Mouse (Mus musculus) forebrain, embryonic 16.5 days (tissue): ENCODE measurements around the gene Clic4. TPM values are rescaled to one million over a fixed set of nuclear protein-coding genes. Genes with fewer than 3 reads are reported as not detected.
"Not testable (repeated sequence)": the region's sequence is repeated elsewhere in the genome, so short reads cannot be mapped to it uniquely, and the experiment has no call there.

Experiments
- ATAC-seq: fragments of 200-750 bp; cut with Nextera tagmentation; 2 replicates; pipeline ENCODE4 v1.8.0; 2017; ENCODE audit warnings: mild to moderate bottlenecking, moderate library complexity
- H3K27ac ChIP-seq: fragments of 300-500 bp; sonication (generic); 2 replicates; pipeline ENCODE4 v1.5.1; 2014; ENCODE audit warnings: low read length, control low read depth
- H3K27me3 ChIP-seq: fragments of 300-500 bp; sonication (generic); replicated peaks from 2 replicates; pipeline ENCODE4 v1.6.1; 2014; ENCODE audit warnings: low read length; ENCODE audit not compliant: control insufficient read depth, insufficient read depth
- H3K36me3 ChIP-seq: fragments of 300-500 bp; sonication (generic); 2 replicates; pipeline ENCODE4 v1.6.1; 2014; ENCODE audit not compliant: control insufficient read depth, insufficient read depth
- H3K4me1 ChIP-seq: fragments of 300-500 bp; sonication (generic); replicated peaks from 2 replicates; pipeline ENCODE4 v1.6.1; 2014; ENCODE audit warnings: low read length; ENCODE audit not compliant: control insufficient read depth, insufficient read depth
- H3K4me2 ChIP-seq: fragments of 300-500 bp; sonication (generic); 2 replicates; pipeline ENCODE4 v1.6.1; 2014; ENCODE audit warnings: mild to moderate bottlenecking, low read length, control low read depth
- H3K4me3 ChIP-seq: fragments of 300-500 bp; sonication (generic); replicated peaks from 2 replicates; pipeline ENCODE4 v1.5.1; 2014; ENCODE audit warnings: mild to moderate bottlenecking, low read length, control low read depth
- H3K9ac ChIP-seq: fragments of 300-500 bp; sonication (generic); replicated peaks from 2 replicates; pipeline ENCODE4 v1.6.1; 2014; ENCODE audit warnings: low read depth, low read length, control low read depth
- H3K9me3 ChIP-seq: fragments of 300-500 bp; sonication (generic); 2 replicates; pipeline ENCODE4 v1.6.1; 2016; ENCODE audit warnings: low read length; ENCODE audit not compliant: control insufficient read depth
- WGBS: fragments of 180-500 bp; shearing (Covaris S2); extraction: QIAGEN DNeasy Blood & Tissue Kit; methylation state at CpG from one replicate; pipeline ENCODE4 v1.1.7; 2014; 5-methylcytosine and 5-hydroxymethylcytosine counted together
- polyA plus RNA-seq: library from polyadenylated mRNA; unstranded; fragments of >200 nt; fragmentation: Nextera tagmentation; extraction: Ambion mirVana; gene quantifications from 2 replicates; pipeline ENCODE4 v1.2.1, GENCODE M21; 2015

The Clic4 gene
- polyA plus RNA-seq, 1 experiment from 2014 or later: 97.8 TPM

DNA sequence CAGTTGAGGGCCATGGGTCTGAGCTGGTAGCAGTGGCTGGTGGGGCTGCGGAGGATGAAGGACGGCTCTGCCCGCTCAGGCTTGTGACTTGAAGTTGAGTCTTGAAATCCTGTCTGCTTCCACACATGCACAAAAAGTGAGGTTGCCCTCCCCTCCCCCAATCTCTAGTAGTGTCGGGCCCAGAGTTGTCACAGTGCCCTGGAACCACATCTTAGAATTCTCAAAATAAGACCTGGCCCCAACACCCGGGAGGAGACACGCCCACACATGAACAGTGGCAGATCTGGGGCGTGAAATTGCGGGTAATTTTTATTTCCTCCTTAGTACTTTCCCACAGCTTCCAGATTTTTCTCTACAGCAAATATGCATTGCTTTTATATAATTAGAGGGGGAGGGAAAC, 74.8 kb downstream of the Clic4 start:
- Histone ChIP-seq H3K27ac (no peak overlapping the region), H3K9ac (no peak overlapping the region), H3K9me3 (no peaks in the 10 kb centered on the region), H3K4me1 (no peaks in the 10 kb centered on the region), H3K4me2 (no peak overlapping the region), H3K4me3 (no peak overlapping the region), H3K36me3 (no peaks in the 10 kb centered on the region), H3K27me3 (no peaks in the 10 kb centered on the region)
- WGBS: 78% methylated on average over 8 of the region's 8 CpGs
- ATAC-seq: no peak

DNA sequence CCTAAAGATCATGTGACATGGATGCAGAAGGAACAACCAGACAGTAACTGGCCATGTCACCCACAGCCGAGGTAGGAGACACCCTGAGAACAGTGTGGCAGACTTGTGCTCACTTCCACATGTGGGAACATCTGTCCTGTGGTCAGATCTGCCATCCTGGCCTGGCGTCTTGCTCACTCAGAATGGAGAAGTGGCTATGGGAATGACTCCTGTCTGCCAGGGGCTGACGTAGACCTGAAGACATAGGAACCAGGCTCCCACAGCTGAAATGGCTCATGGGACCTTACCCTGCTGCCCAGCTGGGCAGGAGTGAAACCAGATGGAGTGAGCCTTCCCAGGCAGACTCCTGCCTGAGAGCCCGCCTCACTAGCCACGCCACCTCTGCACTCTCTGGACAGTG, 79.8 kb downstream of the Clic4 start:
- no peak overlapping the region for H3K9ac ChIP-seq
- no peak overlapping the region for H3K4me3 ChIP-seq
- WGBS: 80% methylated on average over 5 of the region's 5 CpGs

DNA sequence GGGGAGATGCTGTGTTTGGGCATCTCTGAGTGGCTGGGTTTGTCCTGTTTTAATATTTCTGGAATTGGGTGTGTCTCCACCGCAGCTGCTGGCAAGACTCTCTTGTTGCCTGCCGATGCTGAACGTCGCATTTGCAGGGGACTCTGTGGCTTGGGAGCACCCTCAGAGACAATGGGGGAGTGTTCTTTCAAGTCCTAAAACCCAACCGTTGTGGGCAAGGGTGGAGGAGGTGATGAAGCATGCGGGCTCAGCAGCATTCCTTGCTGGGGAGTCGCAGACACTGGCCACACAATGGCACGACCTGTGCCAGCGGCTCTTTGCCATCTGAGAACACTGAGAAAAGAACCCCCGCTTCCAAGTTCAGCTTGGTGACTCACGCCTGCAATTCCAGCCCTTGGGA, 81.0 kb downstream of the Clic4 start:
- Histone ChIP-seq H3K4me1 (no peaks in the 10 kb centered on the region), H3K4me2 (no peak overlapping the region), H3K4me3 (no peak overlapping the region), H3K27me3 (no peaks in the 10 kb centered on the region), H3K36me3 (no peaks in the 10 kb centered on the region), H3K27ac (no peak overlapping the region), H3K9ac (no peak overlapping the region), H3K9me3 (no peaks in the 10 kb centered on the region)
- 83% methylated on average over 11 of the region's 11 CpGs for WGBS
- ATAC-seq: no peak

More for the DNA sequence above, 79.8 kb downstream of the Clic4 start:
- H3K4me1 ChIP-seq: no peaks in the 10 kb centered on the region
- no peak for ATAC-seq
- H3K27me3 ChIP-seq: no peaks in the 10 kb centered on the region
- H3K9me3 ChIP-seq: no peaks in the 10 kb centered on the region
- H3K36me3 ChIP-seq: no peaks in the 10 kb centered on the region
- H3K4me2 ChIP-seq: no peak overlapping the region
- no peak overlapping the region for H3K27ac ChIP-seq

DNA sequence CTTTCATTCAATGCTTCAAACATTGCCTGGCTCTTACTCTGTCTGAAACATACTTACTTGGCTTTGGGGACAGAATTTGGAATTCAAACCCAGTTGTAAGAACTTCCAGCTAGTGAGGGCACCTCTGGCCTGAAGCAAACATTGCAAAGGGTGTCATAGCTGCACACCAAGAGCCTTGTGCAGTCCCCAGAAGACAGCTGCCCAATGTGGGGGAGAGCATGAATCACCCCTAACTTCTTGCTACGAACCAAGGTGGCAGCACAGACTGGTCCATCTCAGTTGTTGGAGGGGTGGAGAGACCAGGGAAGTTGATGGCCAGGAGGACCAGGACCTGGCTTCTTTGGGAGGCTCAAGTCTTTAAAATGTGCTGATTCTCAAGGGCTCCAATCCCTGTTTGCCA, 81.4 kb downstream of the Clic4 start:
- Histone ChIP-seq H3K4me1 (no peaks in the 10 kb centered on the region), H3K4me3 (no peak overlapping the region), H3K9me3 (no peaks in the 10 kb centered on the region), H3K27me3 (no peaks in the 10 kb centered on the region), H3K36me3 (no peaks in the 10 kb centered on the region), H3K4me2 (no peak overlapping the region), H3K9ac (no peak overlapping the region), H3K27ac (no peak overlapping the region)
- WGBS: 80% methylated on average over 1 of the region's 1 CpGs
- ATAC-seq: no peak

DNA sequence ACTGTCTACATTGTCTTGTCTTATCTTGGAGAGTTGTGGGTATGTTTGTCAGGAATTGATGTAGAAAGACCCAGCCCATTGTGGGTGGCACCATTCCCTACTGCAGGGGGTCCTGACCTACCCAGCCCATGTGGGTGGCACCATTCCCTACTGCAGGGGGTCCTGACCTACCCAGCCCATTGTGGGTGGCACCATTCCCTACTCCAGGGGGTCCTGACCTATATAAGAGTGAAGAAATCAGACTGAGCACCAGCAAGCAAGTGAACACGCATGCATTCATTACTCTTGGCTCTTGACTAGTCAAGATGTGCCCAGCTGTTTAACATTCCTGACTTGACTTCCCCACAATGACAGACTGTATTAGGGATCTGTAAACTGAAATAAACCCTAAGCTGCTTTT, 82.2 kb downstream of the Clic4 start:
- WGBS: 100% methylated on average over 1 of the region's 1 CpGs
- ATAC-seq: no peak

GRCm38 (mm10) chr4:135189452-135190008, 83.1 kb downstream of the Clic4 start:
- H3K27ac ChIP-seq: no peak overlapping the region
- ATAC-seq: no peak
- no peak overlapping the region for H3K4me2 ChIP-seq
- no peaks in the 10 kb centered on the region for H3K36me3 ChIP-seq
- H3K9me3 ChIP-seq: no peaks in the 10 kb centered on the region
- no peak overlapping the region for H3K4me3 ChIP-seq
- H3K9ac ChIP-seq: no peak overlapping the region
- 82% methylated on average over 12 of the region's 12 CpGs for WGBS
- H3K27me3 ChIP-seq: no peaks in the 10 kb centered on the region
- H3K4me1 ChIP-seq: no peaks in the 10 kb centered on the region

More for the DNA sequence above, 82.2 kb downstream of the Clic4 start:
- no peaks in the 10 kb centered on the region for H3K36me3 ChIP-seq
- no peak overlapping the region for H3K4me2 ChIP-seq
- H3K9ac ChIP-seq: no peak overlapping the region
- H3K4me3 ChIP-seq: no peak overlapping the region
- no peaks in the 10 kb centered on the region for H3K27me3 ChIP-seq
- H3K4me1 ChIP-seq: no peaks in the 10 kb centered on the region
- no peak overlapping the region for H3K27ac ChIP-seq
- no peaks in the 10 kb centered on the region for H3K9me3 ChIP-seq

GRCm38 (mm10) chr4:135184277-135184676, 88.3 kb downstream of the Clic4 start:
- not testable (repeated sequence) for H3K4me2 ChIP-seq, H3K4me1 ChIP-seq, ATAC-seq, H3K27me3 ChIP-seq, H3K36me3 ChIP-seq, H3K4me3 ChIP-seq, H3K9me3 ChIP-seq, H3K27ac ChIP-seq, H3K9ac ChIP-seq
- WGBS: over 99% methylated on average over 6 of the region's 13 CpGs

DNA sequence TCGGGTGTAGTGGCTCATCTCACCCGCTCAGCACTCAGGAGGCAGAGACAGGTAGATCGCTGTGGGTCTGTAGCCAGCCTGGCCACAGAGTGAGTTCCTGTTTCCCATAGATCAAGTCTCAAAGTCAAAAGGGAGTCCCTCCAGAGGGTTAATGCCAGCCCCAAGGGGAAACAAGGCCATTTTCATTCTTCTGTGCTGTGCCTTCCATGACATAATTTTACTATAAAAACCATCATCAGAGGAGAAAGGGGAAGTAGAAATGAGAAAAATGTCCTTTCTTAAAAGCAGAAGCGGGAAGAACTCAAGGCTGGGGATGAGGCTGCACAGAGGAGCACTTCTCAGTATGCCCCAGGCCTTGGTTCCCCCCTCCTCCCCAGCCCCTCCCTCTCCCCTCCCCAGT, 90.8 kb downstream of the Clic4 start:
- Histone ChIP-seq H3K9ac (no peak overlapping the region), H3K36me3 (no peaks in the 10 kb centered on the region), H3K4me1 (no peaks in the 10 kb centered on the region), H3K27me3 (0 out of 2 replicates have a peak, but pooled peaks cover 3% of the 10 kb centered on the region), H3K4me3 (no peak overlapping the region), H3K9me3 (no peaks in the 10 kb centered on the region), H3K27ac (no peak overlapping the region), H3K4me2 (no peak overlapping the region)
- ATAC-seq: no peak
- 93% methylated on average over 4 of the region's 4 CpGs for WGBS

- WGBS: 24% methylated on average over 5 of the region's 5 CpGs
- Histone ChIP-seq H3K9me3 (no peaks in the 10 kb centered on the region), H3K4me3 (no peak overlapping the region)
Observed at GRCm38 (mm10) chr4:135179077-135179481, 93.5 kb downstream of the Clic4 start.

DNA sequence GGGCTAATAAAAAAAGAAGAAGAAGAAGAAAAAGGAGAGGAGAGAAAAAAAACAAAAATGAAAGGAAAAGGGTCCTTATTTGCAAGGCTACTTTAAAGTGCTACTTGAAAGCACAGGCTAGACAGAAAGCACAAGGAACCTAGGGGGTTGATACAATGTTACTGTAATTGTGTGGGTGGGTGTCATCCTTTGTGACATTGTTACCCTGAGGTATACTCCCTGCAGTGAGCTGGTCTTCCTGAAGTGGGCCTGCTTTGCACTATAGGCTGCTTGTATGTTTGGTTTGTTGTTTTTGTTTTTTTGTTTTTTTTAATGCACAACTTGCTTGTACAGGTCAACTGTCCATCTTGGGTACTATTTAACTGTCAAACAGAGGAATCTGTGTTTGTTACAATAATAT, 95.0 kb downstream of the Clic4 start:
- Histone ChIP-seq H3K36me3 (no peaks in the 10 kb centered on the region), H3K27ac (no peak overlapping the region), H3K9ac (no peak overlapping the region), H3K27me3 (peaks cover 21% of the 10 kb centered on the region; the same call in 1 of the 2 replicates), H3K4me3 (no peak overlapping the region), H3K9me3 (no peaks in the 10 kb centered on the region), H3K4me2 (no peak overlapping the region), H3K4me1 (peaks cover 7% of the 10 kb centered on the region)
- ATAC-seq: no peak

More at GRCm38 (mm10) chr4:135179077-135179481, 93.5 kb downstream of the Clic4 start:
- Histone ChIP-seq H3K4me2 (no peak overlapping the region), H3K36me3 (no peaks in the 10 kb centered on the region), H3K4me1 (peaks cover 7% of the 10 kb centered on the region), H3K27me3 (peaks cover 16% of the 10 kb centered on the region; the same call in 1 of the 2 replicates), H3K27ac (no peak overlapping the region), H3K9ac (no peak overlapping the region)
- ATAC-seq: no peak
